Mouse (Mus musculus) lung, postnatal 14 days (tissue): ENCODE data around the gene Car15.
A peak's percentile ranks its signal among the peaks of the same experiment; 100 is the strongest.

Source experiments
- DNase-seq: peaks from one replicate; pipeline ENCODE4 v3.0.0; 2021

Gene Car15

GRCm38 (mm10) chr16:17832821-17833220 is 5.3 kb downstream of the Car15 start, which contains the start of gene B830017H08Rik:
B830017H08Rik (plus strand) TSS chr16:17833121.
- no peak for DNase-seq

- no peak for DNase-seq
Observed at GRCm38 (mm10) chr16:17831781-17832180, 6.4 kb downstream of the Car15 start.

- no peak for DNase-seq
Observed at GRCm38 (mm10) chr16:17830385-17831178, 7.6 kb downstream of the Car15 start.

GRCm38 (mm10) chr16:17828867-17829266 is 9.3 kb downstream of the Car15 start:
- DNase-seq = no peak

GRCm38 (mm10) chr16:17828229-17828628 is 9.9 kb downstream of the Car15 start:
- DNase-seq = no peak

- no peak for DNase-seq
Observed at GRCm38 (mm10) chr16:17826500-17826899, 11.7 kb downstream of the Car15 start.

GRCm38 (mm10) chr16:17816528-17816927 is 21.6 kb downstream of the Car15 start:
- no peak for DNase-seq

GRCm38 (mm10) chr16:17815411-17816402 is 22.5 kb downstream of the Car15 start:
- DNase-seq = peak; percentile 77

- DNase-seq = no peak
Observed at GRCm38 (mm10) chr16:17813173-17813572, 25.0 kb downstream of the Car15 start.

GRCm38 (mm10) chr16:17812120-17812519 is 26.0 kb downstream of the Car15 start:
- peak; percentile 46 for DNase-seq

- DNase-seq = peak; percentile 64
Observed at GRCm38 (mm10) chr16:17809711-17810110, 28.5 kb downstream of the Car15 start.

- no peak for DNase-seq
Observed at GRCm38 (mm10) chr16:17809125-17809524, 29.0 kb downstream of the Car15 start.

- peak; percentile 82 for DNase-seq
Observed at GRCm38 (mm10) chr16:17807192-17808009, 30.8 kb downstream of the Car15 start.

GRCm38 (mm10) chr16:17806581-17807191 is 31.5 kb downstream of the Car15 start:
- no peak for DNase-seq

GRCm38 (mm10) chr16:17804982-17805381 is 33.2 kb downstream of the Car15 start:
- DNase-seq = no peak

- no peak for DNase-seq
Observed at GRCm38 (mm10) chr16:17804449-17804912, 33.7 kb downstream of the Car15 start.

- no peak for DNase-seq
Observed at GRCm38 (mm10) chr16:17803675-17804448, 34.3 kb downstream of the Car15 start.

GRCm38 (mm10) chr16:17802839-17803674 is 35.1 kb downstream of the Car15 start:
- DNase-seq = peak; percentile 45

GRCm38 (mm10) chr16:17802456-17802838 is 35.7 kb downstream of the Car15 start:
- no peak for DNase-seq

GRCm38 (mm10) chr16:17801777-17802455 is 36.2 kb downstream of the Car15 start:
- no peak for DNase-seq
